Mouse (Mus musculus): ENCODE data around the gene Pak7. TPM values are rescaled to one million over a fixed set of nuclear protein-coding genes. Genes with fewer than 3 reads are reported as not detected.

The Pak7 gene
- 14.6 and 15.1 TPM in 2 replicates for polyA plus RNA-seq (2012; rRNA removed)

DNA sequence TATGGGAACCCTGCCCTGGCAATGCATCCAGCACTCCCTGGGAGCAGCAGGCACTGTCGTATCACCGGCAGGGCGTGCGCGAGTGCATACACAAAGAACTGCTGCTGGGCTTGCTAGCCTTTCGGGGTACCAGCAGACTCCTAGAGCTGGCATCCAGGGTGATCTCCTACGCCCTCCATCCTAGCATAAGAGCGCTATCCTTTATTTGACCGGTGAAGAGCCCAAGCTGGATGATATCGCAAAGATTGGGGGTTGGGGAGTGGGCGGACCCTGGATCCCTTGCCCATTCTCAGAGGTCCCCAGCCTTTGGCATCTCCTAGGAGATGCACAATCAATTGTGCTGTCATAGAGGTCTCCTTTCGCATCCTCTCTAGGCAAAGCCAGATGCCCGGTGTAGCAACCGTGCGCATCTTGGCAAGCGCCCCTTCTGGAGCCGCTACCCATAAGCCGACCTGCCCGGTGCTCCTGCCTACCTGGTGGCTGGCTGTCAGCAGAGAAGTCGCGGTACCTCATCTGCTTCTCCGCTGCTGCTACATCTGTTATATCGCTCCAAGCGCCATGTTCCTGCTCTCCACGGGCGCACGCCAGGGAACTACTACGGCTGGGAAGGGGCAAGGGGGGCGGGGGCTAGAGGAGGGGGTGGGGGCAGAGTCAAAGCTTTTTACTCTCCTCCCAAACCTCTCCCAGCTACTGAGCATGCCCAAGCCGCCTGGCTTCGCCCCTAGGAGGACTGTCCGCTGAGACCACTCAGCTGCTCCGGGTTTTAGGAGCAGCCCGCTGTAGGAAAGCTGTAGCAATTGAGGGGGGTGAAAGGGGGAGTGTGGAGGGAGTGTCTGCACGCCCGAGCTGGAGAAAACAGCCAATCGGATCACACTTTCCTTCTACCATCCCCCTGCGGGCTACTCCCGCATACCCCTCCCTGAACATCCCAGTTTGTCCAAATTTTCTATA is at the start of gene Pak7:
Pak7 (minus strand) TSS at position 787 of the 951 bp plus-strand sequence.
- under 1% methylated on average over 39 of the region's 39 CpGs for WGBS
- TF ChIP-seq CTCF (IDR thresholded peaks at IDR 0.05; ENCODE audit: borderline replicate concordance, insufficient read depth, low read depth, low read length) = no peak
- TF ChIP-seq POLR2A (IDR thresholded peaks at IDR 0.05; ENCODE audit: borderline replicate concordance, insufficient read depth, low read length) = peak; percentile 46; the same call in 1 of the 2 replicates

GRCm38 (mm10) chr2:136425561-136425960 is 37.8 kb upstream of the Pak7 start:
- H3K27ac ChIP-seq (ENCODE audit: insufficient read depth, low read length) = no peak overlapping the region
- no peaks in the 10 kb centered on the region for H3K27me3 ChIP-seq (ENCODE audit: control insufficient read depth, insufficient read depth, low read length)
- no peak for DNase-seq
- 84% methylated on average over 6 of the region's 6 CpGs for WGBS
- H3K4me1 ChIP-seq (ENCODE audit: control insufficient read depth, insufficient read depth, low read length) = no peaks in the 10 kb centered on the region
- no peak overlapping the region for H3K4me3 ChIP-seq (replicated peaks; ENCODE audit: insufficient read depth, low read depth, low read length)
- no peak for TF ChIP-seq POLR2A (IDR thresholded peaks at IDR 0.05; ENCODE audit: borderline replicate concordance, insufficient read depth, low read length)
- no peak for TF ChIP-seq CTCF (IDR thresholded peaks at IDR 0.05; ENCODE audit: borderline replicate concordance, insufficient read depth, low read depth, low read length)

More for the DNA sequence above, at the start of gene Pak7:
- no peaks in the 10 kb centered on the region; the same call in 1 of the 2 replicates for H3K4me1 ChIP-seq (ENCODE audit: control insufficient read depth, insufficient read depth, low read length)
- H3K4me3 ChIP-seq (replicated peaks; ENCODE audit: insufficient read depth, low read depth, low read length) = peak within 1 kb of the TSS; percentile 79
- peak within 1 kb of the TSS; percentile 46 for H3K27ac ChIP-seq (ENCODE audit: insufficient read depth, low read length)
- H3K27me3 ChIP-seq (ENCODE audit: control insufficient read depth, insufficient read depth, low read length) = no peaks in the 10 kb centered on the region
- DNase-seq = peak; percentile 80 to 87

DNA sequence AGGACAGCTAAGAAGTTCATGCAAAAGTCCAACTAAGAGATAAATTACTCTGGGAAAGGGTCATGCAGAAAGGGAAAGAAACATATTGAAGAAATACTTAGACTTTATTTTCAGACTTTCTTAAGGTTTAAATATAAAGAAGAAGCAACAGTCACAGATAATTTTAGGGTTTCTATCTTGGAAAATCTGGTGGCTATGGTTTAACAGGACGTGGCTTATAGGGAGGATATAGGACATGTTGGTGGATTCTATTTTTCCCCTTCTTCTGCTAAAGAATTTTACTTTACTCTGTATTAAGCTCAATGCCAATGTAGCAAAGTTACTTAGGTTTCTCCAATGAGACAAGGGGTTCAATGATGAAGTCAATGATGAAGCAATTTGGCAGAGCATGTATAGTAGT is 31.8 kb upstream of the Pak7 start:
- Histone ChIP-seq H3K4me1 (ENCODE audit: control insufficient read depth, insufficient read depth, low read length) (no peaks in the 10 kb centered on the region), H3K4me3 (replicated peaks; ENCODE audit: insufficient read depth, low read depth, low read length) (no peak overlapping the region), H3K27ac (ENCODE audit: insufficient read depth, low read length) (no peak overlapping the region), H3K27me3 (ENCODE audit: control insufficient read depth, insufficient read depth, low read length) (no peaks in the 10 kb centered on the region)
- no peak for TF ChIP-seq POLR2A (IDR thresholded peaks at IDR 0.05; ENCODE audit: borderline replicate concordance, insufficient read depth, low read length)
- WGBS = 89% methylated on average over 1 of the region's 1 CpGs
- no peak for DNase-seq

DNA sequence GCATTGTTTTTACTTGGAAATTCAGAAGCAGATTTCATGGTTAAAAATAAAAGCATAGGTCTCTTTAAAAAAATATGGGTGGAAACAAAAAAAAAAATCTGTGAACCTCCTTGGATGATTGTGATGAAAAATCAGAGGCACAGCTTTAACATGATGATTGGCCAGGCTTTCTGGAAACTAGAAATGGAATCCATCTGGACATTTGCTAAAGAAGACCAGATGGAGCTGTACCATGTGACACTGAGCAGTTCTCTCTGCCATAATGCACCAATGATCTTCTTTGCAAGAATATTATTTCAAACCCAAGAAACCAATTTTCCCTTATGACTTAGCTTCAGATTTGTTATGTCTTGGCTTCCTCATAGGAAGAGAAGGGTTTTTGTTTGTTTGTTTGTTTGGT is 28.6 kb upstream of the Pak7 start:
- Histone ChIP-seq H3K4me3 (replicated peaks; ENCODE audit: insufficient read depth, low read depth, low read length) (no peak overlapping the region), H3K4me1 (ENCODE audit: control insufficient read depth, insufficient read depth, low read length) (no peaks in the 10 kb centered on the region), H3K27me3 (ENCODE audit: control insufficient read depth, insufficient read depth, low read length) (no peaks in the 10 kb centered on the region), H3K27ac (ENCODE audit: insufficient read depth, low read length) (no peak overlapping the region)
- peak in 1 of 2 experiments; percentile 42 for DNase-seq
- no peak for TF ChIP-seq POLR2A (IDR thresholded peaks at IDR 0.05; ENCODE audit: borderline replicate concordance, insufficient read depth, low read length)
- TF ChIP-seq CTCF (IDR thresholded peaks at IDR 0.05; ENCODE audit: borderline replicate concordance, insufficient read depth, low read depth, low read length) = no peak

DNA sequence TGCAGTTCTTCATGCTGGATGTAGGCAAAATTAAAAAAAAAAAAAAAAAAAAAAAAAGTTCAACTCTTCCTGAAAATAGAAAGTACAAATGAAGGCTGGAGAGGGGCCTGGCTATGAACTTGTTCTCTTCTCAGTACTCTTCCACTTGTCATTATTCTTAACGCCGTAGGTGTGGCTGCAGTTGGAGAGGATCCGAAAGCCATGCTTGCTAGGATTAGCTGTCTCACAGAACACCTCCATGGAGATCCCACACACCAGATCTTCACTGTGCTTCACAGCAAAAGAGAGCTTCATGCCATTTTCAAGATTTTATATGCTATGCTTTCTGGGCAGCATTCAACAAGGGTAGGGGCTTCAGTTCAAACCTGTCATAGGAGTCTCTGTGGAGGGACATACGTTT is 14.8 kb upstream of the Pak7 start:
- Histone ChIP-seq H3K27me3 (ENCODE audit: control insufficient read depth, insufficient read depth, low read length) (no peaks in the 10 kb centered on the region), H3K27ac (ENCODE audit: insufficient read depth, low read length) (no peak overlapping the region), H3K4me3 (replicated peaks; ENCODE audit: insufficient read depth, low read depth, low read length) (no peak overlapping the region), H3K4me1 (ENCODE audit: control insufficient read depth, insufficient read depth, low read length) (no peaks in the 10 kb centered on the region)
- 87% methylated on average over 4 of the region's 4 CpGs for WGBS
- no peak for DNase-seq
- no peak for TF ChIP-seq CTCF (IDR thresholded peaks at IDR 0.05; ENCODE audit: borderline replicate concordance, insufficient read depth, low read depth, low read length)
- TF ChIP-seq POLR2A (IDR thresholded peaks at IDR 0.05; ENCODE audit: borderline replicate concordance, insufficient read depth, low read length) = no peak

- Histone ChIP-seq H3K4me1 (ENCODE audit: control insufficient read depth, insufficient read depth, low read length) (no peaks in the 10 kb centered on the region), H3K4me3 (replicated peaks; ENCODE audit: insufficient read depth, low read depth, low read length) (no peak overlapping the region), H3K27me3 (ENCODE audit: control insufficient read depth, insufficient read depth, low read length) (no peaks in the 10 kb centered on the region), H3K27ac (ENCODE audit: insufficient read depth, low read length) (no peak overlapping the region)
- 66% methylated on average over 3 of the region's 3 CpGs for WGBS
- no peak for DNase-seq
- no peak for TF ChIP-seq POLR2A (IDR thresholded peaks at IDR 0.05; ENCODE audit: borderline replicate concordance, insufficient read depth, low read length)
- no peak for TF ChIP-seq CTCF (IDR thresholded peaks at IDR 0.05; ENCODE audit: borderline replicate concordance, insufficient read depth, low read depth, low read length)
These were observed 12.4 kb downstream of the Pak7 start for GRCm38 (mm10) chr2:136375318-136375717.

DNA sequence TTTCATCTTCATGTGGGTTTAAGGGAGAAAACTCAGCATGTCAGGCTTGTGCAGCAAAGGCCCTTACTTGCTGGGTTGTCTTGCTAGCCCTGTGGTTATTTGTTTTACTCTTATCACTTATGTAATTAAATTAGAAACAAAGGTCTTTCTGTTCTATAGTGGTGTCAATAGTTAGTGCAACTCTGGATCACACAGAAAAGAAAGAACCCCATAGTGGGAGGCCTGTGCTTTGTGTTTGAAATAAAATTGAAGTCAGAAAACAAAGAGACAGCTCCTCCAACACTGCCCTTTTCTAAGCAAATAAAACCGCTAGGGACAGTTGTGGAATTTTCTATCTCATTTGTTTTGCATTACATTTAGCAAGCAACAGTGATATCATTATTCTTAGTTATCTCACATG is 15.4 kb downstream of the Pak7 start:
- Histone ChIP-seq H3K27me3 (ENCODE audit: control insufficient read depth, insufficient read depth, low read length) (no peaks in the 10 kb centered on the region), H3K27ac (ENCODE audit: insufficient read depth, low read length) (no peak overlapping the region), H3K4me3 (replicated peaks; ENCODE audit: insufficient read depth, low read depth, low read length) (no peak overlapping the region), H3K4me1 (ENCODE audit: control insufficient read depth, insufficient read depth, low read length) (peaks cover 3% of the 10 kb centered on the region; the same call in 1 of the 2 replicates)
- TF ChIP-seq CTCF (IDR thresholded peaks at IDR 0.05; ENCODE audit: borderline replicate concordance, insufficient read depth, low read depth, low read length) (no peak), POLR2A (IDR thresholded peaks at IDR 0.05; ENCODE audit: borderline replicate concordance, insufficient read depth, low read length) (no peak)
- DNase-seq = no peak
- 75% methylated on average over 1 of the region's 1 CpGs for WGBS
